ENCODE assay signal across 14 mouse cellular contexts in genomic region chr3:89880036-89880851, GRCm38 (mm10). TPM values are rescaled to one million over a fixed set of nuclear protein-coding genes. Genes with fewer than 3 reads are reported as not detected.
DNase-seq lines count a peak whose midpoint lies in the region; ATAC-seq and TF ChIP-seq lines count a peak whose summit lies in the region.
"Had no signal": no experiment of that assay in that cellular context is flagged by ENCODE, and none has a peak within 500 bp of the region (broad histone marks: within the 10 kb centered on the region; RNA-seq: fewer than 3 reads in every experiment).

No protein-coding gene starts in this region.

- TF ChIP-seq POLR2A in bone marrow macrophage, adult 2 months (IDR thresholded peaks at IDR 0.05; ENCODE audit: borderline replicate concordance, low read depth, low read length): no peak

- no peaks in the 10 kb centered on the region for H3K9me3 ChIP-seq in intestine, embryonic 15.5 days
- H3K9me3 ChIP-seq in intestine, embryonic 16.5 days (ENCODE audit: control insufficient read depth, low read length): no peaks in the 10 kb centered on the region
- H3K9me3 ChIP-seq in liver, embryonic 13.5 days (replicated peaks): no peaks in the 10 kb centered on the region
- H3K9me3 ChIP-seq: kidney, embryonic 15.5 days; lung, embryonic 15.5 days; megakaryocyte, embryonic 14.5 days had no signal

- H3K4me3 ChIP-seq in intestine, embryonic 15.5 days (replicated peaks): no peak overlapping the region
- no peak overlapping the region for H3K4me3 ChIP-seq in intestine, embryonic 16.5 days (ENCODE audit: low read length)
- no peak overlapping the region for H3K4me3 ChIP-seq in bone marrow macrophage, adult 2 months (ENCODE audit: insufficient read depth, low read length)
- no peak overlapping the region for H3K4me3 ChIP-seq in liver, embryonic 13.5 days (replicated peaks)
- H3K4me3 ChIP-seq: kidney, embryonic 15.5 days; lung, embryonic 15.5 days; megakaryocyte, embryonic 14.5 days had no signal

- no peak for TF ChIP-seq CTCF in bone marrow macrophage, adult 2 months (IDR thresholded peaks at IDR 0.05; ENCODE audit: low read depth, low read length)

- H3K4me2 ChIP-seq in intestine, embryonic 15.5 days (replicated peaks): no peak overlapping the region
- H3K4me2 ChIP-seq in intestine, embryonic 16.5 days (ENCODE audit: low read depth, low read length): no peak overlapping the region
- peak overlapping the region; percentile 15 for H3K4me2 ChIP-seq in liver, embryonic 13.5 days
- H3K4me2 ChIP-seq: kidney, embryonic 15.5 days; lung, embryonic 15.5 days had no signal

- no peaks in the 10 kb centered on the region for H3K4me1 ChIP-seq in intestine, embryonic 15.5 days (replicated peaks)
- no peaks in the 10 kb centered on the region for H3K4me1 ChIP-seq in intestine, embryonic 16.5 days (ENCODE audit: control insufficient read depth, insufficient read depth, low read length)
- peaks cover 37% of the 10 kb centered on the region for H3K4me1 ChIP-seq in bone marrow macrophage, adult 2 months (ENCODE audit: control insufficient read depth, insufficient read depth, low read length)
- H3K4me1 ChIP-seq in liver, embryonic 13.5 days (replicated peaks): peaks cover 82% of the 10 kb centered on the region
- H3K4me1 ChIP-seq: lung, embryonic 15.5 days had no signal

- H3K36me3 ChIP-seq in intestine, embryonic 15.5 days: no peaks in the 10 kb centered on the region
- H3K36me3 ChIP-seq in intestine, embryonic 16.5 days (ENCODE audit: control insufficient read depth, insufficient read depth, low read length): no peaks in the 10 kb centered on the region
- H3K36me3 ChIP-seq in liver, embryonic 13.5 days: no peaks in the 10 kb centered on the region
- H3K36me3 ChIP-seq: kidney, embryonic 15.5 days; lung, embryonic 15.5 days had no signal

- no peaks in the 10 kb centered on the region for H3K27me3 ChIP-seq in intestine, embryonic 15.5 days (replicated peaks)
- H3K27me3 ChIP-seq in intestine, embryonic 16.5 days (replicated peaks; ENCODE audit: control insufficient read depth, insufficient read depth, low read length): no peaks in the 10 kb centered on the region
- no peaks in the 10 kb centered on the region for H3K27me3 ChIP-seq in liver, embryonic 13.5 days
- H3K27me3 ChIP-seq: kidney, embryonic 15.5 days; lung, embryonic 15.5 days had no signal

- H3K27ac ChIP-seq in intestine, embryonic 15.5 days: no peak overlapping the region
- H3K27ac ChIP-seq in intestine, embryonic 16.5 days (ENCODE audit: low read length): no peak overlapping the region
- H3K27ac ChIP-seq in bone marrow macrophage, adult 2 months (ENCODE audit: insufficient read depth, low read depth, low read length): peak overlapping the region; percentile 35
- H3K27ac ChIP-seq in liver, embryonic 13.5 days: peak overlapping the region; percentile 96
- H3K27ac ChIP-seq: kidney, embryonic 15.5 days; lung, embryonic 15.5 days had no signal

- no peak overlapping the region for H3K9ac ChIP-seq in intestine, embryonic 15.5 days
- H3K9ac ChIP-seq in intestine, embryonic 16.5 days (ENCODE audit: low read depth, low read length): no peak overlapping the region
- peak overlapping the region; percentile 18; the same call in 1 of the 2 replicates for H3K9ac ChIP-seq in liver, embryonic 13.5 days
- H3K9ac ChIP-seq: kidney, embryonic 15.5 days; lung, embryonic 15.5 days had no signal

- 65% methylated on average over 5 of the region's 5 CpGs for WGBS in intestine, embryonic 15.5 days
- 69% methylated on average over 5 of the region's 5 CpGs for WGBS in intestine, embryonic 16.5 days
- WGBS in liver, embryonic 13.5 days (ENCODE audit: insufficient replicate concordance): 28% methylated on average over 5 of the region's 5 CpGs

- ATAC-seq in intestine, embryonic 15.5 days: 0 out of 2 replicates have a peak, but pooled peaks have one; percentile 41
- no peak for ATAC-seq in intestine, embryonic 16.5 days
- peak; percentile 92 for ATAC-seq in liver, embryonic 13.5 days (ENCODE audit: low read depth)
- ATAC-seq: hindbrain, embryonic 16.5 days had no signal

- peak; percentile 57 for DNase-seq in liver, embryonic 13.5 days
- no peak for DNase-seq in spleen, adult 18-20 months
- no peak for DNase-seq in cerebellum, postnatal 10 days
- no peak for DNase-seq in adrenal gland, adult 18-20 months (ENCODE audit: low spot score in 2 of 2)
- DNase-seq: cerebellum, adult 8-10 months; right cerebral cortex, postnatal 25 days; thymus, postnatal 4 days had no signal

RNA-seq across cellular contexts. Expression of gene Il6ra, which starts 32.8 kb away (rescaled TPM):
- polyA plus RNA-seq in intestine, embryonic 15.5 days (2015; fragmentation: Nextera tagmentation; extraction: Ambion mirVana): 2.3 and 2.8 TPM in 2 replicates
- 3.0 and 3.4 TPM in 2 replicates for polyA plus RNA-seq in intestine, embryonic 16.5 days (2015; fragmentation: Nextera tagmentation; extraction: Ambion mirVana)
- 75.7 and 82.0 TPM in 2 replicates for polyA plus RNA-seq in bone marrow macrophage, adult 2 months (2012; ENCODE audit: insufficient read depth, insufficient read length, missing spikeins)
- polyA plus RNA-seq in liver, embryonic 13.5 days (2015; fragmentation: Nextera tagmentation; extraction: Ambion mirVana): 1.9 and 2.2 TPM in 2 replicates
- total RNA-seq in adrenal gland, adult 18-20 months (2021): 10 to 100 TPM in 1 of 2 experiments, 1 to 10 TPM in 1; 7.8 to 13.9 TPM

RNA-seq across cellular contexts. Expression of gene She, which starts 49.1 kb away (rescaled TPM):
- polyA plus RNA-seq in intestine, embryonic 15.5 days (2015; fragmentation: Nextera tagmentation; extraction: Ambion mirVana): 3.7 and 3.8 TPM in 2 replicates
- polyA plus RNA-seq in intestine, embryonic 16.5 days (2015; fragmentation: Nextera tagmentation; extraction: Ambion mirVana): 2.3 and 2.6 TPM in 2 replicates
- polyA plus RNA-seq in bone marrow macrophage, adult 2 months (2012; ENCODE audit: insufficient read depth, insufficient read length, missing spikeins): not detected in 2 replicates
- 1.0 and 1.1 TPM in 2 replicates for polyA plus RNA-seq in liver, embryonic 13.5 days (2015; fragmentation: Nextera tagmentation; extraction: Ambion mirVana)
- 1 to 10 TPM; 7.1 to 7.3 TPM for total RNA-seq in adrenal gland, adult 18-20 months (2021)

Comparison
In these comparisons a context has a peak if more than half of its experiments do, and no peak if none do; other contexts are left out.
1. H3K27ac ChIP-seq: peak in bone marrow macrophage, adult 2 months (single experiment) and liver, embryonic 13.5 days (single experiment); none in intestine, embryonic 15.5 days (single experiment) and intestine, embryonic 16.5 days (single experiment).
2. RNA of gene Il6ra, which starts 32.8 kb away (polyA plus RNA-seq): 75.7 to 82.0 TPM in bone marrow macrophage, adult 2 months; 3.0 to 3.4 TPM in intestine, embryonic 16.5 days, 2.3 to 2.8 TPM in intestine, embryonic 15.5 days and 1.9 to 2.2 TPM in liver, embryonic 13.5 days; every median in the first group is over 10 times any median in the second.